ENCODE assay signal across 16 mouse cellular contexts in the genomic region with DNA sequence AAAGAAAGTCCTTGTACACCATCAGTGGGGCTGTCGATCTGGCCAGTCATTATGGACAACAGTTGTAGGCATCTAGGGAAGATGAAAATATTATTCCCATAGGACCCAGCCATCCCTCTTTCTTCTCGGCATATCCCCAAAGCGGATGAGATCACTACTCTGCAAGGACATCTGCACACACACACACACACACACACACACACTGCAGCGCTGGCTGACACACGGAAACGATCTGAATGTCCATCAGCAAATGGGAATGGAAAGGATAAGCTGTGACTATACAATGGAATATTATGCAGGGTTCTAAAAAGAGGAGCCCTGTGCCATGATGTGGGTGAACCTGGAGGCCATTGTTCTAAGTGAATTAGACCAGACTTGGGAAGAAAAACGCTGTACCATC. TPM values are rescaled to one million over a fixed set of nuclear protein-coding genes. Genes with fewer than 3 reads are reported as not detected.
A peak's percentile ranks its signal among the peaks of the same experiment; 100 is the strongest.
DNase-seq lines count a peak whose midpoint lies in the region; ATAC-seq lines count a peak whose summit lies in the region.
"Had no signal": no experiment of that assay in that cellular context is flagged by ENCODE, and none has a peak within 500 bp of the region (broad histone marks: within the 10 kb centered on the region; RNA-seq: fewer than 3 reads in every experiment).

No protein-coding gene starts in this region.

- intact Hi-C loops in heart, postnatal 36 days (cut with DNase I), result no loop called here

- no peak for ATAC-seq in megakaryocyte-erythroid progenitor cell, adult 5-6 weeks (replicated peaks; ENCODE audit: low FRiP score, low TSS enrichment, poor library complexity, severe bottlenecking)
- ATAC-seq: forebrain, embryonic 14.5 days; forebrain, embryonic 16.5 days had no signal

- DNase-seq in adrenal gland, postnatal 10 days, result peak; percentile 51
- DNase-seq in adrenal gland, adult 18-20 months (ENCODE audit: low spot score in 2 of 2), result no peak
- DNase-seq in heart, adult 11 months, result peak; percentile 67
- no peak for DNase-seq in heart, postnatal 36 days
- DNase-seq in adrenal gland, postnatal 25 days, result peak; percentile 35
- peak; percentile 41 to 63 for DNase-seq in adrenal gland, postnatal 36 days
- DNase-seq: cerebellum, adult 11 months; cerebellum, adult 18-20 months; cerebellum, adult 8-10 months; cerebellum, adult 9-11 months; cerebellum, postnatal 14 days; cerebellum, postnatal 36 days; embryo, embryonic 11 days had no signal

RNA-seq across cellular contexts. Expression of a gene that starts 13.4 kb away (rescaled TPM):
- 1 to 10 TPM; 2.5 to 2.6 TPM for total RNA-seq in adrenal gland, postnatal 10 days (2021)
- total RNA-seq in adrenal gland, adult 18-20 months (2021), result under 1 TPM; 0.23 to 0.54 TPM
- under 1 TPM; 0.42 to 0.92 TPM for total RNA-seq in heart, postnatal 36 days (2021)
- 0.30 TPM in 1 of 2 replicates, not detected in the other for total RNA-seq in adrenal gland, postnatal 25 days (2021)
- under 1 TPM; 0.30 to 0.40 TPM for total RNA-seq in adrenal gland, postnatal 36 days (2021)
- total RNA-seq in megakaryocyte-erythroid progenitor cell, adult 5-6 weeks (2014; fragmentation: Nextera tagmentation), result 17.2 and 22.9 TPM in 2 replicates
- 22.0 and 26.8 TPM in 2 replicates for total RNA-seq in megakaryocyte-erythroid progenitor cell, adult 5-6 weeks (2017)

Comparison
In these comparisons a context has a peak if more than half of its experiments do, and no peak if none do; other contexts are left out.
1. DNase-seq: peak in adrenal gland, postnatal 10 days (single experiment), heart, adult 11 months (single experiment), adrenal gland, postnatal 25 days (single experiment) and adrenal gland, postnatal 36 days (2 of 2); none in adrenal gland, adult 18-20 months (0 of 2) and heart, postnatal 36 days (0 of 2).
2. RNA of a gene that starts 13.4 kb away (total RNA-seq): 17.2 to 26.8 TPM in megakaryocyte-erythroid progenitor cell, adult 5-6 weeks; 2.5 to 2.6 TPM in adrenal gland, postnatal 10 days, 0.42 to 0.92 TPM in heart, postnatal 36 days, 0.23 to 0.54 TPM in adrenal gland, adult 18-20 months, 0.30 to 0.40 TPM in adrenal gland, postnatal 36 days and 0.30 TPM in adrenal gland, postnatal 25 days; every median in the first group is over 4 times any median in the second.